Mouse (Mus musculus) embryonic facial prominence, embryonic 14.5 days (tissue): ENCODE data around the gene Ndst2. TPM values are rescaled to one million over a fixed set of nuclear protein-coding genes. Genes with fewer than 3 reads are reported as not detected.

Source experiments
- ATAC-seq: fragments of 200-750 bp; cut with Nextera tagmentation; 2 replicates; pipeline ENCODE4 v1.8.0; 2017; ENCODE audit warnings: low read depth, moderate number of reproducible peaks, moderate TSS enrichment
- DNase-seq: peaks from one replicate; pipeline ENCODE4 v3.0.0-alpha.2; 2015; ENCODE audit warnings: low spot score
- H3K27ac ChIP-seq: fragments of 300-500 bp; sonication (generic); replicated peaks from 2 replicates; pipeline ENCODE4 v1.5.1; 2014; ENCODE audit warnings: low read depth, mild to moderate bottlenecking, low read length, moderate library complexity
- H3K27me3 ChIP-seq: fragments of 300-500 bp; sonication (generic); replicated peaks from 2 replicates; pipeline ENCODE4 v1.6.1; 2014; ENCODE audit warnings: low read length; ENCODE audit not compliant: control insufficient read depth, insufficient read depth
- H3K36me3 ChIP-seq: fragments of 300-500 bp; sonication (generic); 2 replicates; pipeline ENCODE4 v1.6.1; 2014; ENCODE audit warnings: low read length, mixed read lengths; ENCODE audit not compliant: control insufficient read depth, insufficient read depth
- H3K4me1 ChIP-seq: fragments of 300-500 bp; sonication (generic); 2 replicates; pipeline ENCODE4 v1.6.1; 2014; ENCODE audit warnings: antibody characterized with exemption, low read length; ENCODE audit not compliant: control insufficient read depth, insufficient read depth
- H3K4me2 ChIP-seq: fragments of 300-500 bp; sonication (generic); 2 replicates; pipeline ENCODE4 v1.6.1; 2014; ENCODE audit warnings: low read depth, mild to moderate bottlenecking, low read length, moderate library complexity, mixed read lengths
- H3K4me3 ChIP-seq: fragments of 300-500 bp; sonication (generic); 2 replicates; pipeline ENCODE4 v1.5.1; 2014; ENCODE audit warnings: low read depth, mild to moderate bottlenecking, low read length
- H3K9ac ChIP-seq: fragments of 300-500 bp; sonication (generic); 2 replicates; pipeline ENCODE4 v1.6.1; 2014; ENCODE audit warnings: low read depth, mild to moderate bottlenecking, low read length, moderate library complexity, mixed read lengths
- H3K9me3 ChIP-seq: fragments of 300-500 bp; sonication (generic); 2 replicates; pipeline ENCODE4 v1.6.1; 2016; ENCODE audit warnings: low read length; ENCODE audit not compliant: control insufficient read depth
- WGBS: fragments of 180-500 bp; shearing (Covaris S2); extraction: QIAGEN DNeasy Blood & Tissue Kit; methylation state at CpG from one replicate; pipeline ENCODE4 v1.1.7; 2014; 5-methylcytosine and 5-hydroxymethylcytosine counted together
- polyA plus RNA-seq: library from polyadenylated mRNA; unstranded; fragments of >200 nt; fragmentation: Nextera tagmentation; extraction: Ambion mirVana; gene quantifications from 2 replicates; pipeline ENCODE4 v1.2.1, GENCODE M21; 2014

The Ndst2 gene
- polyA plus RNA-seq: 32.1 and 33.7 TPM in 2 replicates

GRCm38 (mm10) chr14:20733952-20734774, at the start of gene Ndst2:
Ndst2 (minus strand) TSS chr14:20734562.
- ATAC-seq (peak; percentile 99), DNase-seq (peak; percentile 96)
- Histone ChIP-seq H3K27ac (peak within 1 kb of the TSS; percentile 88), H3K4me2 (peak within 1 kb of the TSS; percentile 66), H3K36me3 (peaks cover 70% of the 10 kb centered on the region), H3K9ac (peak within 1 kb of the TSS; percentile 95), H3K9me3 (no peaks in the 10 kb centered on the region), H3K4me1 (peaks cover 13% of the 10 kb centered on the region), H3K27me3 (no peaks in the 10 kb centered on the region), H3K4me3 (peak within 1 kb of the TSS; percentile 84)
- WGBS: under 1% methylated on average over 24 of the region's 81 CpGs

- 90% methylated on average over 6 of the region's 6 CpGs for WGBS
- H3K9ac ChIP-seq: no peak overlapping the region
- H3K27ac ChIP-seq: no peak overlapping the region
- no peak for DNase-seq
- H3K4me1 ChIP-seq: no peaks in the 10 kb centered on the region
- no peak overlapping the region for H3K4me2 ChIP-seq
- H3K9me3 ChIP-seq: no peaks in the 10 kb centered on the region
- H3K36me3 ChIP-seq: peaks cover 92% of the 10 kb centered on the region
- no peak for ATAC-seq
- H3K4me3 ChIP-seq: no peak overlapping the region
- no peaks in the 10 kb centered on the region for H3K27me3 ChIP-seq
Observed at GRCm38 (mm10) chr14:20783526-20783925, 49.2 kb upstream of the Ndst2 start.

GRCm38 (mm10) chr14:20782860-20783259, 48.5 kb upstream of the Ndst2 start:
- Histone ChIP-seq H3K4me1 (no peaks in the 10 kb centered on the region), H3K4me3 (no peak overlapping the region), H3K4me2 (no peak overlapping the region), H3K9me3 (no peaks in the 10 kb centered on the region), H3K36me3 (peaks cover 92% of the 10 kb centered on the region), H3K27me3 (no peaks in the 10 kb centered on the region), H3K9ac (no peak overlapping the region), H3K27ac (no peak overlapping the region)
- WGBS: 87% methylated on average over 7 of the region's 7 CpGs
- ATAC-seq: no peak
- DNase-seq: no peak

- no peaks in the 10 kb centered on the region for H3K4me1 ChIP-seq
- H3K9ac ChIP-seq: no peak overlapping the region
- no peak overlapping the region for H3K27ac ChIP-seq
- no peak overlapping the region for H3K4me2 ChIP-seq
- H3K36me3 ChIP-seq: peaks cover 84% of the 10 kb centered on the region
- H3K27me3 ChIP-seq: no peaks in the 10 kb centered on the region
- WGBS: 90% methylated on average over 8 of the region's 8 CpGs
- H3K4me3 ChIP-seq: no peak overlapping the region
- DNase-seq: no peak
- ATAC-seq: no peak
- no peaks in the 10 kb centered on the region for H3K9me3 ChIP-seq
Observed at GRCm38 (mm10) chr14:20780217-20780616, 45.9 kb upstream of the Ndst2 start.

GRCm38 (mm10) chr14:20778496-20778895, 44.1 kb upstream of the Ndst2 start:
- peaks cover 70% of the 10 kb centered on the region for H3K36me3 ChIP-seq
- H3K4me2 ChIP-seq: no peak overlapping the region
- no peaks in the 10 kb centered on the region for H3K27me3 ChIP-seq
- WGBS: 82% methylated on average over 8 of the region's 8 CpGs
- no peak overlapping the region for H3K9ac ChIP-seq
- no peak overlapping the region for H3K4me3 ChIP-seq
- H3K27ac ChIP-seq: no peak overlapping the region
- no peak for ATAC-seq
- H3K9me3 ChIP-seq: no peaks in the 10 kb centered on the region
- no peak for DNase-seq
- no peaks in the 10 kb centered on the region for H3K4me1 ChIP-seq

- Histone ChIP-seq H3K27me3 (no peaks in the 10 kb centered on the region), H3K4me2 (no peak overlapping the region), H3K4me1 (no peaks in the 10 kb centered on the region), H3K9ac (no peak overlapping the region), H3K4me3 (no peak overlapping the region), H3K27ac (no peak overlapping the region), H3K9me3 (no peaks in the 10 kb centered on the region), H3K36me3 (peaks cover 57% of the 10 kb centered on the region)
- ATAC-seq (no peak), DNase-seq (no peak)
- 39% methylated on average over 6 of the region's 6 CpGs for WGBS
Observed at GRCm38 (mm10) chr14:20775661-20776060, 41.3 kb upstream of the Ndst2 start.

- Histone ChIP-seq H3K27ac (no peak overlapping the region), H3K4me1 (peaks cover 4% of the 10 kb centered on the region; the same call in 1 of the 2 replicates), H3K9me3 (no peaks in the 10 kb centered on the region), H3K27me3 (no peaks in the 10 kb centered on the region), H3K4me2 (no peak overlapping the region), H3K4me3 (no peak overlapping the region), H3K9ac (no peak overlapping the region), H3K36me3 (peaks cover 53% of the 10 kb centered on the region)
- ATAC-seq: peak; percentile 17; the same call in 1 of the 2 replicates
- 47% methylated on average over 3 of the region's 3 CpGs for WGBS
- DNase-seq: no peak
Observed at GRCm38 (mm10) chr14:20773410-20773809, 39.0 kb upstream of the Ndst2 start.

- Histone ChIP-seq H3K27ac (no peak overlapping the region), H3K4me3 (no peak overlapping the region), H3K27me3 (no peaks in the 10 kb centered on the region), H3K9me3 (no peaks in the 10 kb centered on the region), H3K4me2 (no peak overlapping the region), H3K4me1 (peaks cover 5% of the 10 kb centered on the region; the same call in 1 of the 2 replicates), H3K9ac (no peak overlapping the region), H3K36me3 (peaks cover 52% of the 10 kb centered on the region)
- DNase-seq: no peak
- WGBS: 76% methylated on average over 6 of the region's 6 CpGs
- no peak for ATAC-seq
Observed at GRCm38 (mm10) chr14:20772808-20773207, 38.4 kb upstream of the Ndst2 start.

GRCm38 (mm10) chr14:20771941-20772340, 37.6 kb upstream of the Ndst2 start:
- Histone ChIP-seq H3K9me3 (no peaks in the 10 kb centered on the region), H3K4me3 (no peak overlapping the region), H3K36me3 (peaks cover 44% of the 10 kb centered on the region), H3K9ac (no peak overlapping the region), H3K27ac (no peak overlapping the region), H3K4me1 (peaks cover 5% of the 10 kb centered on the region; the same call in 1 of the 2 replicates), H3K4me2 (no peak overlapping the region), H3K27me3 (no peaks in the 10 kb centered on the region)
- 84% methylated on average over 3 of the region's 3 CpGs for WGBS
- DNase-seq (no peak), ATAC-seq (no peak)
